Mouse (Mus musculus): ENCODE results near the gene Hrct1. TPM values are rescaled to one million over a fixed set of nuclear protein-coding genes. Genes with fewer than 3 reads are reported as not detected.

Hrct1 gene
- total and polyA plus RNA-seq, 3 experiments = not detected

DNA sequence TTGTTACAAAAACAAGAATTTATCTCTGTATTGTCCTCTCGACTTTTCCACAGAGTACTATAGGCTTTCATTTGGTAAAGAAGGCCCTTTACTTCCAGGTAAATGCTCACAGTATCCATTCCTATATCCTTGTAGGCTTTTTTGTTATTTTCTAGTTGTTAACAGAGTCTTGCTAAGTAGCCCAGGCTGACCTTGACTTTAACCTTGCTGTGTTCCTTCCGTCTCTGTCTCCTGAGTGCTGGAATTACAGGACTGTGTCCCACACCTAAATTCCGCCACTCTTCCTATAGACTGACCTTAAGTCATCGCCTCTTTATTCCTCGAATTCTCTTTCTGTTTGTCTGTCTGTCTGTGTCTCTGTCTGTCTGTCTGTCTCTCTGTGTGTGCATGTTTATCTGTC lies 41.4 kb downstream of the Hrct1 start:
- no peak overlapping the region for H3K9ac ChIP-seq (ENCODE audit: insufficient read depth, low read depth)
- H3K79me2 ChIP-seq (replicated peaks; ENCODE audit: control insufficient read depth, extremely low read depth, insufficient read depth, poor library complexity, severe bottlenecking) = no peaks in the 10 kb centered on the region
- H3K4me1 ChIP-seq (ENCODE audit: control insufficient read depth in 1 of 2, insufficient read depth in 2 of 2) = no peaks in the 10 kb centered on the region
- TF ChIP-seq TBP (conservative IDR thresholded peaks at IDR 0.05; ENCODE audit: low read depth, low read length) = no peak
- no peak for TF ChIP-seq KAT2A (IDR thresholded peaks at IDR 0.05; ENCODE audit: insufficient replicate concordance, low read length)
- TF ChIP-seq HCFC1 (IDR thresholded peaks at IDR 0.05; ENCODE audit: low read depth, low read length) = no peak
- no peak for TF ChIP-seq CHD2 (IDR thresholded peaks at IDR 0.05; ENCODE audit: low read length)
- TF ChIP-seq MYC (IDR thresholded peaks at IDR 0.05; ENCODE audit: low read depth, low read length) = no peak
- TF ChIP-seq USF2 (conservative IDR thresholded peaks at IDR 0.05; ENCODE audit: low read depth, low read length) = no peak
- no peak for TF ChIP-seq IRF4 (IDR thresholded peaks at IDR 0.05; ENCODE audit: low read depth, low read length)
- no peak for TF ChIP-seq SIN3A (IDR thresholded peaks at IDR 0.05; ENCODE audit: low read length)
- TF ChIP-seq EP300 (IDR thresholded peaks at IDR 0.05; ENCODE audit: low read length) = no peak
- no peak for TF ChIP-seq ZMIZ1 (IDR thresholded peaks at IDR 0.05; ENCODE audit: low read depth, low read length)
- TF ChIP-seq NRF1 (IDR thresholded peaks at IDR 0.05; ENCODE audit: low read depth, low read length) = no peak
- no peak for TF ChIP-seq MEF2A (IDR thresholded peaks at IDR 0.05; ENCODE audit: borderline replicate concordance, low read depth, low read length)
- no peak for TF ChIP-seq SMC3 (IDR thresholded peaks at IDR 0.05; ENCODE audit: low read depth, low read length)
- TF ChIP-seq NELFE (IDR thresholded peaks at IDR 0.05; ENCODE audit: low read depth, low read length) = no peak
- no peak for TF ChIP-seq POLR2A (IDR thresholded peaks at IDR 0.05; ENCODE audit: low read depth, low read length)
- no peak for TF ChIP-seq MAFK (IDR thresholded peaks at IDR 0.05; ENCODE audit: insufficient replicate concordance, low read length)
- in situ Hi-C loops (cut with MboI; ENCODE audit: low pct_ligation_motif_present, low pct_unique_long_range_greater_than_20kb, low sequenced_read_pairs) (no loop called here), dilution Hi-C loops (cut with MboI; ENCODE audit: extremely low pct_ligation_motif_present, extremely low pct_unique_long_range_greater_than_20kb, low sequenced_read_pairs) (no loop called here)
- H3K9me3 ChIP-seq (replicated peaks; ENCODE audit: low read length) = peaks cover 16% of the 10 kb centered on the region
- no peak for DNase-seq (ENCODE audit: extremely low read depth)
- H3K27ac ChIP-seq (ENCODE audit: insufficient read depth, low read depth) = no peak overlapping the region
- H3K27me3 ChIP-seq (replicated peaks) = peaks cover 57% of the 10 kb centered on the region
- H3K4me3 ChIP-seq (replicated peaks in 1 of 3; ENCODE audit: low read depth in 2 of 3, low read length in 2 of 3, poor library complexity in 1 of 3) = no peak overlapping the region
- no peaks in the 10 kb centered on the region for H3K36me3 ChIP-seq (replicated peaks in 1 of 2; ENCODE audit: control insufficient read depth in 1 of 2, insufficient read depth in 1 of 2, low read length in 1 of 2)
- no peak overlapping the region for H3K4me2 ChIP-seq (ENCODE audit: insufficient read depth, low read depth, poor library complexity, severe bottlenecking)

DNA sequence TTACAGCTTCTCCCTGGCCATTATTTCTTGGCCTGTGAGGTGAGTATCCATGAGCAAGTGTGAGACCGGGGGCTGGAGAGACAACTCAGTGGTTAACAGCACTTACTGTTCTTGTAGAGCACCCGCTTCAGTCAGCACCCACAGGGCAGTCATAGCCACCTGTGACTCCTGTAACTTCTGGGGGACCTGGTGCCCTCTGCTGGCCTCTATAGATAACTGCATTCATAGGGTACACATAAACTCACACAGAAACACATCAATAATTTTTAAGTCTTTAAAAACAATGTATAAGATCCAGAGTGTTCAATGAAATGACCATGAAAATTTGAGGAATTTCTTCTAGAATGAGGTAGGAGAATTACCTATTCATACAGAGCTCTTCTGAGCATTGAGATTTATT lies 42.4 kb downstream of the Hrct1 start:
- dilution Hi-C loops (cut with MboI; ENCODE audit: extremely low pct_ligation_motif_present, extremely low pct_unique_long_range_greater_than_20kb, low sequenced_read_pairs) = no loop called here

More for the DNA sequence above, 42.4 kb downstream of the Hrct1 start:
- Histone ChIP-seq H3K27me3 (replicated peaks) (peaks cover 62% of the 10 kb centered on the region), H3K27ac (ENCODE audit: insufficient read depth, low read depth) (no peak overlapping the region), H3K9me3 (replicated peaks; ENCODE audit: low read length) (peaks cover 14% of the 10 kb centered on the region), H3K4me1 (ENCODE audit: control insufficient read depth in 1 of 2, insufficient read depth in 2 of 2) (no peaks in the 10 kb centered on the region), H3K36me3 (replicated peaks in 1 of 2; ENCODE audit: control insufficient read depth in 1 of 2, insufficient read depth in 1 of 2, low read length in 1 of 2) (no peaks in the 10 kb centered on the region), H3K4me2 (ENCODE audit: insufficient read depth, low read depth, poor library complexity, severe bottlenecking) (no peak overlapping the region), H3K4me3 (replicated peaks in 1 of 3; ENCODE audit: low read depth in 2 of 3, low read length in 2 of 3, poor library complexity in 1 of 3) (no peak overlapping the region), H3K79me2 (replicated peaks; ENCODE audit: control insufficient read depth, extremely low read depth, insufficient read depth, poor library complexity, severe bottlenecking) (no peaks in the 10 kb centered on the region), H3K9ac (ENCODE audit: insufficient read depth, low read depth) (no peak overlapping the region)
- in situ Hi-C loops (cut with MboI; ENCODE audit: low pct_ligation_motif_present, low pct_unique_long_range_greater_than_20kb, low sequenced_read_pairs) = no loop called here
- TF ChIP-seq USF1 (IDR thresholded peaks at IDR 0.05; ENCODE audit: low read depth, low read length) = no peak
- no peak for TF ChIP-seq MAFK (IDR thresholded peaks at IDR 0.05; ENCODE audit: insufficient replicate concordance, low read length)
- 0 out of 4 replicates have a peak, but pooled peaks of 1 of the 2 experiments have one; percentile 21 for TF ChIP-seq CTCF (conservative IDR thresholded peaks at IDR 0.05 in 1 of 2, IDR thresholded peaks at IDR 0.05 in 1 of 2; ENCODE audit: low read depth in 2 of 2, low read length in 2 of 2)
- DNase-seq (ENCODE audit: extremely low read depth) = no peak

Data from CH12.LX (cell line).